Mouse (Mus musculus) ES-E14 (cell line): Measurements from ENCODE around the gene Ranbp17.

Experiments
- CHD2 ChIP-seq: IDR thresholded peaks from 2 replicates; pipeline ENCODE4 v1.6.1; 2014; ENCODE audit warnings: mild to moderate bottlenecking, low read depth, low read length, inconsistent platforms
- HCFC1 ChIP-seq: IDR thresholded peaks from 2 replicates; pipeline ENCODE4 v1.6.1; 2012; ENCODE audit warnings: low read length, inconsistent platforms, borderline replicate concordance; ENCODE audit not compliant: insufficient read depth
- MAFK ChIP-seq: IDR thresholded peaks from 2 replicates; pipeline ENCODE4 v1.6.1; 2014; ENCODE audit warnings: mild to moderate bottlenecking, low read depth, low read length, inconsistent platforms; ENCODE audit not compliant: insufficient read depth
- ZNF384 ChIP-seq: IDR thresholded peaks from 2 replicates; pipeline ENCODE4 v1.6.1; 2012; ENCODE audit warnings: low read depth, low read length, inconsistent platforms

DNA sequence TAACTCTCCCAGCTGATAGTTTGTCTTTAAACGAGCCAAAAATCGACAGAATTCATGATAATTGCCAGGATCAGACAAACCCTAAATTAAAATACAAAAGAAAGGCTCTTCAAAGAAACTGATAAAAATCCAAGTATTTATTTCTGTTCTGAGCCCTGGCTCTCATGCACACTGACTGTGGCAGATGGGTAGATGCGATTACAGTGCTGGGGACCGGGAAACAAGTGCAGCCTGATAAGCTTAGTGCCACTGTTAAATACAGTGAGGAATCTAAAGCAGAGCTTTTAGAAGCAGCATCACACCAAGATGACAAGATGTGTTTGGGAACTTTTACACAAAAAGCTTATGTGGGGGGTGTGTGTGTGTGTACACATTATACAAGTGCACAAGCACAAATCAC is 34.3 kb downstream of the Ranbp17 start:
- TF ChIP-seq CHD2 (no peak), MAFK (no peak), ZNF384 (no peak), HCFC1 (no peak)
